Mouse (Mus musculus) lung, postnatal 25 days (tissue): ENCODE data around the gene Ppp1r36.

ENCODE experiments used
- DNase-seq: peaks from one replicate; pipeline ENCODE4 v3.0.0; 2022; ENCODE audit warnings: low spot score

Gene Ppp1r36

DNA sequence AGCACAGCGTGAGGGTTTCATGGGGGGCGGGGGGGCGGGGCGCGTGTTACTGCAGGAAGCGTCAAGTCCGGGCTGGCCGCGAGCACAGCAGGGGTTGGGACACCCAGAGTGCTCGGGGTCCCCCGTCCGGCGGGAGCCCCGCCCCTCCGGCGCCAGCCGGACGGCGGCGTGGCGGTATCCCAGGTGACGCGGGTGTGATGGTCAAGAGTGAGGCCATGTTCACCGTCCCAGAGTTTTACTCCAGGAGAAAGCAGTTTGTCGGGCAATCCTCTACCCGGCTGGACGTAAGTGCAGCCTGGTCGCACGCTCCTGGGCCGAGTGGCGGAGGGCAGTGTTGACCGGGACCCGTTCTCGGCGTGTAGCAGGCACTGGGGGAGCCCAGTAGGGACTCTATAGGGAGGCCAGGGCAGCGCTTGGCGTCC is at the start of gene Ppp1r36:
Gene Ppp1r36 (plus strand): TSS at position 106 of the 422 bp plus-strand sequence.
- no peak for DNase-seq

DNA sequence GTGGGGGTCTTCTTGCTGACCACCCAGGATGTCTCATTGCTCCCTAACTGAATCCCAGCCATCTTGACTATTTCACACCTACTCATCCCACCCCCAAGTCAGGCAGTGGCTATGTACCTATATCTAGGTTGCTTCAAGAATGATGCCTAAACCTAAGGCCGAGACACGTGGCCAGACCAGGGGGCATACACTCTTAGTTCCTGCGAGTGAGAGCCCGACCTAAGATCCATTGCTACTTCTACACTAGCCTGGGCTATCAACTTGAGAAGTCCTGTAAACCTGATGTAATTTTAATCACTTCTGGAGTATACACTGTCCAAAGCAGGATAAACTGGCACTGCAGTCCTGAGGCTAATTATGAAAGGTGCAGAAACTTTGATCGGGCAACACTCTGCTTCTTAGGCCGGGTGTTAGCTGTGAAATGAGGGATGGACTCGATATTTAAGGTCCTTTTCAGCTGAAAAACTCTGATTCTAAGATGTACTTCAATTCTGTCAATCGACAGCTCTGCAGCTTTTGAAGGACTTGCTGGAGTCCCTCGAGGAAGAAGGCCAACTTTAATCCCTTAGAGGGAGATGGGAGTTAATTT is 49.0 kb upstream of the Ppp1r36 start:
- no peak for DNase-seq

GRCm38 (mm10) chr12:76368790-76369205 is 48.5 kb upstream of the Ppp1r36 start:
- no peak for DNase-seq

DNA sequence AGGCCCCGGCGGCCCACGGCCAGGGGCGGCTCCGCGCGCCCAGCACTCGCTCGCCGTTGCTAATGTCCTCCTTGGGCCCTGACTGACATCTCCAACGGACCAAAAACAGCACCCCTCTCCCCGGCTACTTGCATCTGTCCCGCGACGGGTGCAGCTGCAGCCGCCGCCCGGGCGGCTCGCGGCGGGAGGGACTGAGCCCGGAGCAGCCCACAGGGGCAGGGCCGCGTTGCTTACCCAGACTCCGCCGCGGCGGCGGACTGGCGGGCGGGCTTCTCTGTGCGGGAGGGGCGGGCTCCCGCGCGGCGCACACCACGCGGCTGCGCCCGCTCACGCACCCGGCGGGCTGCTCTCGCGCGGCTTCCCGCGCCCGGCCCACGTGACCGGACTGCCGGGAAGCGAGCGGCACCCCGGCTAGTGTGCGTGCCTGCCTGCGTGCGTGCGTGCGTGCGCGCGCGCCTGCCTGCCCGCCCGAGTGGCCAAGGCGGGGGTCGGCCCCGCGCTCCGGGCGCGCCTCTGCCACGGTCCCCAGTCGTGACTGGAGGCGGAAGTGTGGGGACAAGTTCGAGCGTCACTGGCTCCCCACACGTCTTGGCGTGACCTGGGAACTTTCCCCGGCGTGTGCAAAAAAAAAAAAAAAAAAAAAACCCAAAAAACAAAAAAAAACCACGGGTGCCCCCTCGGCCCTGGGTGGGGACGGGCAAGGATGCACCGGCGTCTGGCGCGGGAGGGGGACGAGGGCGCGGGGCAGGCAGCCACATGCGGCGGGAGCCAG is 47.9 kb upstream of the Ppp1r36 start, which contains the start of gene Zbtb25:
Gene Zbtb25 (minus strand): TSS at position 397 of the 772 bp plus-strand sequence.
- DNase-seq, result peak; percentile 71

DNA sequence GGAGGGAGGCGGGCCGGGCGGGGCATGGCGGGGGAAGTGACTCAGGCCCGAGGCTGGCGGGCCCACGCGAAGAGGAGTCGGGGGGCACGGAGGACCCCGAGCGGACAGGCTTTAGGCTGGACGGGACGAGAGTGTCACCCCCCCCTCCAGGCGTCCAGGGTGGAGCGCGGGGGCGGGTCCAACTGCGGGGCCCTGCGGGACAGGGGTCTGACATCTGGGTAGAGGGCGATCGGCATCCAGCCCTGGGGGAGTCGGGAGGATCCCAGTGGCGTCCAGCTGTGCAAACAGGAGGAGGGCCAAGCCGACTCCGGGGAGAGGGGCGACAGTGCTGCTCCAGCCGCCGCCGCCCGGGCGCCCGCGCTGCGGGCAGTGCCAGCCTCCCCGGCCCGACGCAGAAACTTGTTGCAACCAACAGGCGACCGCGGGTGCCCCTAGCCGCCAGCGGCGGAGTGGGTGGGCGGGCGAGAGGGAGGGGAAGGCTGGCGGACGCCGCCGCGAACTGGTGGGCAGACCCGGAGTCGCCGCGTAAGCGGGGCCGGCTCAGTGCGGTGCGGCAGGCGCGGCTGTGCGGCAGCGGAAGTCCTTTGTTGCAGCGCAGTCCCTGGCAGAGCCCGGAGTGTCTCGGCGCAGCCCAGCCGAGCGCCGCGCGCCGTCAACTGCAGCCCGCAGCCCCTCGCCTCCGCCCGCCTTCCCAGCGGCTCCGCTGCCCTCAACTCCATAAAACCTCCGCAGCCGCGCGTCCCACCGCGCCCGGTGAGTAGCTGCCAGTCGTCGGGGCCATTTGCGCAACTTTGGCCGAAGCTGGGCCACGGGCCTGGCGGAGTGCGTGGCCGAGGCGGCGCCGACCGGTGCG is 47.1 kb upstream of the Ppp1r36 start, which contains the start of gene Zbtb1:
Gene Zbtb1 (plus strand): TSS at position 289 of the 853 bp plus-strand sequence.
- peak; percentile 82 for DNase-seq

DNA sequence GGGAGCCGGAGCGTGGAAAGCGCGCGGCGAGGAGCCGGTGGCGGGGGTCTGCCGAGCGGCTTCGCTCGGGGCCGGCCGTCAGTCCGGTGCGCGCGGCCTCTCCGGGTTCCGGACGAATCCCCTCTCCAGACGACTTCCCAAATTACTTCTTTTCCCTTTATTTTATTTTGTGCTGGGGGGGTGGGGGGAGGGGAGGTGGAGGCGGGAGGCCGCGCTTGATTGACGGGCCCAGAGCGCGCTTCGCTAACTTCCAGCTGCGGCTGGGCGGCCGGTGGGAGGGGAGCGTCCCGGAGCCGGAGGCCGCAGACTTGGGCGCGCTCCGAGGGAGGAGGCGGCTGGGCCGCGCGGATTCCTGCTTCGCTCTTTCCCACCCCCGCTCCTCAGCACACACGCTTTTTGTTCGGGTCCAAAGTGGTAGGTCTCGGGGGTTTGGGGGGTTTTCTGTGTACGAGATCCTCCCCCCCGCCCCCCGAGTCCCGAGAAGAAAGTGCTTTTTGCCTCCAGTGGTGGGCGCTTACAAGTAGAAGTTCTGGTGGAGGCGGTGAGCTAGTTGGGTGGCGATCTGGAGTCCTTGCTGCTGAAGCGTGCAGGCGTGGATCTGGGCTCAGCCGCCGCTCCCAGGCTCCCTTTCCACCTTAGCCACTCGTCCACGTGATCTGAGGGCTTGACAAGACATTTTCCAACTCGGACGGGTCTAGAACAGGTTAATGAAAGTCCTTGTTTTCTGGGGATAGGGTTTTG is 46.3 kb upstream of the Ppp1r36 start:
- DNase-seq, result peak; percentile 75

GRCm38 (mm10) chr12:76372046-76372445 is 45.3 kb upstream of the Ppp1r36 start:
- no peak for DNase-seq

- no peak for DNase-seq
Measured at GRCm38 (mm10) chr12:76372881-76373818, 44.2 kb upstream of the Ppp1r36 start.

DNA sequence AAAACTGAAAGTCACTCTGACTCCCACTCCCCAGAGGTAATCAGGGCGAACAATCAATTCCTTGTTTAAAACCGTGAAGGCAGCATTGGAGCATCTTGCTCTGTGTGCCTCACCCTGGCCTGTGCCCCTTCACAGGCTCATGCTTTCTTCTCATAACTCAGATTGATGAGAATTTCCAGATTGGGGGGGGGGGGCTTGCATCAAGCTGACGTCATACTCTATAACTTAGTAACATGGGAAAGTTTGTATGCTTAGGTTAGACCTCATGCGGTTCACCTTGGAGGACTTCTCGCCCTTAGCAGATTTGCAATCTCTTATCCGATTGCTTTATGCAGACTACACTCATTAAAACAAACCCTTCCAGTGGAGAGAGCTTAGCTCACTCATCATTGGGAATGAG is 43.3 kb upstream of the Ppp1r36 start:
- DNase-seq, result no peak

- no peak for DNase-seq
Measured at GRCm38 (mm10) chr12:76374911-76375310, 42.4 kb upstream of the Ppp1r36 start.

GRCm38 (mm10) chr12:76375506-76375905 is 41.8 kb upstream of the Ppp1r36 start:
- no peak for DNase-seq

DNA sequence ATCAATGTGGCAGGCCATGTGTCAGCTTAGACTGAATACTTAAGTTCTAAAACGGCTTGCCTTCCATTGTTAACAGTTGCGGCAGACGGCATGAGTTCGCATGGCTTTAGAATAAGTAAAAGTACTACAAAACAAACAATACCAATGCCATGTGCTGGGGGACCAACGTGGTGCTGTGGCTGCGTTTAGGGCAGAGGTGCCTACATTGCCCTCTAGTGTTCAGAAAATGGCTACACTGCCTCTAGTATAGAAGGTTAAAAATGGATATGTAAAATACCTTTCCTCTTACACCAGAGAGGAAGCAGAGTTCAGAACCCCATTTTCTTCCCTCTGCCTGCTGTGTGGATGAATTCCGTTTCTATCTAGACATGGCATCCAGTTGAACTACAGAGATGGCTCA is 40.7 kb upstream of the Ppp1r36 start:
- DNase-seq, result peak; percentile 60

DNA sequence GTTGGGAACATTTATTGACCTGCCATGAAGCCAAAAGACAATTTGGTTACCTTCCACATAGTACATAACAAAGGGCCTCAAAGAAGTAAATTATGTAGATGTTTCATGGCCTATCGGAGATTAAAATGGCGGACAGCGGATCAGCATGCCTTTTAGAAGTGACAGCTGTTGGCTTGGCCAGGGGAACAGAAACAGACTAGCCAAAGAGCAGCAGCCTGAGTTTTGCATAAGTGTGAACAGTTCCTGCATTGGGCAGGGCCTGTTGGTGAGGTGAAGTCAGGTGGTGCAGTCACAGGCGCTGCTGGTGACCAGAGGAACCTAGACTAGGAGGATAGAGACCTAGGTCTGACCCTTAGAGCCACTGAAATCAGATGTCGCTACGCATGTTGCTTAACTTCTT is 40.3 kb upstream of the Ppp1r36 start:
- DNase-seq, result peak; percentile 12

DNA sequence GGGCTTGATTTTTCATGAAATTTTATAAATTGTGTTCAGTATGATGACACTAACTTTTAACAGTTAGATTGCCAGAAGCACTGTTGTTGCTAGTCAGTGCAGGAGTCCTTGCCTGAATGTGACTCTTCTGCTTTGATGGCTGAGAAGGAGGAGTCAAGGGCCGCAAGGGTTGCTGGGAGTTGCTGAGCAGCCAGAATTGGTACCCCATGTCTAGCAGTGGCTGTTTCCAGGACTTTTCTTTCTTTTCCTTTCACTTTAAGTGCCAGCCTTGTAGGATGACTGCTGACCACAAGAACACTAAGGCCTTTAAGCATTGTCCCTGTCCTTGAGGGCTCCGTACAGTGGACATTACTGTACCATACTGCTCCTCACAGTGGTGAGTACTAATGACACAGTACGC is 39.6 kb upstream of the Ppp1r36 start:
- DNase-seq, result no peak

GRCm38 (mm10) chr12:76378556-76378955 is 38.8 kb upstream of the Ppp1r36 start:
- no peak for DNase-seq

- DNase-seq, result no peak
Measured at GRCm38 (mm10) chr12:76380151-76380550, 37.2 kb upstream of the Ppp1r36 start.

- peak; percentile 25 for DNase-seq
Measured at GRCm38 (mm10) chr12:76385342-76385741, 32.0 kb upstream of the Ppp1r36 start.

DNA sequence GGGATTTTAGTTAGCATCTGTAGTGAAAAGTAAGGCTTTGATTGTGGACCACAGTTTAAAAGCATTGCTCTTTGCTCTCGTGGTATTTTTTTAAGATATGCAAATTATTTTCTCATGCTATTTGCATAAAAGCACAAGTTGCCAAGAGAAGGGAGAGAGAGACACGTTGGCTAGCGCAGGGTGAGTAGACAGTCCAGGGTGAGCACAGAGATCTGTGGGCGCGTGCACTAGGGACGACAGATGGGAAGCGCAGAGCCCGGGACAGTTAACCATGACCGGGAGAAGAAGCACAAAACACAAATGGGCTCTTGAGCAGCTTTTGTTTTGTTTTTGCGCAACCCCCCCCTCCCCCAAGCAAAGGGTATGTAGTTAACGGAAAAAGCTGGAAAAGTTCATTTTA is 28.5 kb upstream of the Ppp1r36 start:
- DNase-seq, result no peak

DNA sequence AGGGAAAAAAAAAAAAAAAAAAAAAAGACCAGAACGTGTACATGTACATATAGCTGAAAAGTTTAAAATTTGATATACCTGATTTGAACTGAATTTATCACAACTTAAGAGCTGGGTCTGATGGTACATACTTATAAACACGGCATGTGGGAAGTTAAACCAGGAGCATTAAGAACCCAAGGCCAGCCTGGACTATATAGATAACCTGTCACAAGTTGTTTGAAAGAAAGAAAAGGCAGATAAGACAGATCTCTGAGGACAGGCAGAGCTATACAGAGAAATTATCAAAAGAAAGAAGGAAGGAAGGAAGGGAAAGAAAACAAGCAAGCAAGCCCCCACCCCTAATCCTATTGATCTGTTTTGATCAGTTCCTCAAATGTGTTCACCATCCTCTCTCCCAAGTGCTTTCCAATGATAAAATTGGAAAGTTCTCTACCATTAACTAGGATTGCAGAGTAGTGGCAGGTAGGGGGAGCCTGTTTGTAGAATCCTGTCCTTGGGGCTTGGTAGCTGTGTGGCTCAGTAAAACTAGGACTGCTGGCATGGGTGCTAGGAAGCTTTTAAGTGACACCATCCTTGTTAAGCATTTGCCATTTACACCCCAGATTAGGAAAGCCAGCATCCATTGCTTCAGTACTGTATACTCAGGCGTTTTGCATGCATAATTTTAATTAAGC is 25.6 kb upstream of the Ppp1r36 start:
- no peak for DNase-seq

- no peak for DNase-seq
Measured at GRCm38 (mm10) chr12:76392979-76393378, 24.4 kb upstream of the Ppp1r36 start.
